Mouse (Mus musculus): ENCODE data around the gene Pak3. TPM values are rescaled to one million over a fixed set of nuclear protein-coding genes. Genes with fewer than 3 reads are reported as not detected.

The Pak3 gene
- polyA plus RNA-seq, 1 experiment, result 13.3 TPM

- Histone ChIP-seq H3K36me3 (ENCODE audit: control insufficient read depth, insufficient read depth, low read length) (no peaks in the 10 kb centered on the region), H3K4me3 (ENCODE audit: control insufficient read depth, low read depth, low read length) (no peak overlapping the region), H3K4me1 (ENCODE audit: control insufficient read depth, insufficient read depth, low read length) (no peaks in the 10 kb centered on the region), H3K27me3 (ENCODE audit: control insufficient read depth, insufficient read depth, low read length) (no peaks in the 10 kb centered on the region), H3K27ac (ENCODE audit: control insufficient read depth, insufficient read depth, low read depth, low read length) (no peak overlapping the region)
- no peak for TF ChIP-seq CTCF (IDR thresholded peaks at IDR 0.05; ENCODE audit: control insufficient read depth, insufficient read depth, insufficient replicate concordance, low read depth, low read length)
- TF ChIP-seq POLR2A (IDR thresholded peaks at IDR 0.05; ENCODE audit: control insufficient read depth, low read depth, low read length), result no peak
These were observed 88.6 kb downstream of the Pak3 start for GRCm38 (mm10) chrX:143606877-143607449.

- H3K27ac ChIP-seq (ENCODE audit: control insufficient read depth, insufficient read depth, low read depth, low read length), result no peak overlapping the region
- no peaks in the 10 kb centered on the region for H3K36me3 ChIP-seq (ENCODE audit: control insufficient read depth, insufficient read depth, low read length)
- H3K4me3 ChIP-seq (ENCODE audit: control insufficient read depth, low read depth, low read length), result no peak overlapping the region
- TF ChIP-seq CTCF (IDR thresholded peaks at IDR 0.05; ENCODE audit: control insufficient read depth, insufficient read depth, insufficient replicate concordance, low read depth, low read length) (no peak), POLR2A (IDR thresholded peaks at IDR 0.05; ENCODE audit: control insufficient read depth, low read depth, low read length) (no peak)
- no peaks in the 10 kb centered on the region for H3K27me3 ChIP-seq (ENCODE audit: control insufficient read depth, insufficient read depth, low read length)
- no peaks in the 10 kb centered on the region for H3K4me1 ChIP-seq (ENCODE audit: control insufficient read depth, insufficient read depth, low read length)
These were observed 100.3 kb downstream of the Pak3 start for GRCm38 (mm10) chrX:143618734-143619133.

GRCm38 (mm10) chrX:143627767-143628166 lies 109.4 kb downstream of the Pak3 start:
- Histone ChIP-seq H3K27me3 (ENCODE audit: control insufficient read depth, insufficient read depth, low read length) (no peaks in the 10 kb centered on the region), H3K4me1 (ENCODE audit: control insufficient read depth, insufficient read depth, low read length) (no peaks in the 10 kb centered on the region)
- TF ChIP-seq CTCF (IDR thresholded peaks at IDR 0.05; ENCODE audit: control insufficient read depth, insufficient read depth, insufficient replicate concordance, low read depth, low read length), result no peak
- TF ChIP-seq POLR2A (IDR thresholded peaks at IDR 0.05; ENCODE audit: control insufficient read depth, low read depth, low read length), result no peak

DNA sequence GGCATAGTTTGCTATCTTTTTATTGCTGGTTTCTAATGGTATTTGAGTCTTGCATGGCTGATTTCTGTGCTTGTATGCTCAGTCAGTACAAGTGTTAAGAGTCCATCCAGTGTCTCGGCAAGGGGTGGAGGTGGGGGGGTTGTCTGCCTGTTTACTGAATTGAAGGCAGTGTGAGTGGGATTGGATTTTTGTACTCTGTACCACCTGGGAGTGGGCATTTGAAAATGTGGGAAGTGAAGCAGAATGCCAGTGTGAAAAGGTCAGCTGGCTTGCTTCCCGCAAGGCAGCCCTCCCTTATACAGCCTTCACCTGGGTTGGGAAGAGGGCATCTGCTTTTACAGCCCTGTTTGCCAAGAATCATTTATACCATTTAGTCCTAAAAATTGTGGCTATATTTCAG lies 125.5 kb downstream of the Pak3 start:
- no peaks in the 10 kb centered on the region for H3K27me3 ChIP-seq (ENCODE audit: control insufficient read depth, insufficient read depth, low read length)
- no peaks in the 10 kb centered on the region for H3K4me1 ChIP-seq (ENCODE audit: control insufficient read depth, insufficient read depth, low read length)
- TF ChIP-seq POLR2A (IDR thresholded peaks at IDR 0.05; ENCODE audit: control insufficient read depth, low read depth, low read length) (no peak), CTCF (IDR thresholded peaks at IDR 0.05; ENCODE audit: control insufficient read depth, insufficient read depth, insufficient replicate concordance, low read depth, low read length) (no peak)
- no peak overlapping the region for H3K4me3 ChIP-seq (ENCODE audit: control insufficient read depth, low read depth, low read length)
- no peaks in the 10 kb centered on the region for H3K36me3 ChIP-seq (ENCODE audit: control insufficient read depth, insufficient read depth, low read length)
- no peak overlapping the region for H3K27ac ChIP-seq (ENCODE audit: control insufficient read depth, insufficient read depth, low read depth, low read length)

More at GRCm38 (mm10) chrX:143627767-143628166, 109.4 kb downstream of the Pak3 start:
- H3K4me3 ChIP-seq (ENCODE audit: control insufficient read depth, low read depth, low read length), result no peak overlapping the region
- H3K27ac ChIP-seq (ENCODE audit: control insufficient read depth, insufficient read depth, low read depth, low read length), result no peak overlapping the region
- no peaks in the 10 kb centered on the region for H3K36me3 ChIP-seq (ENCODE audit: control insufficient read depth, insufficient read depth, low read length)

DNA sequence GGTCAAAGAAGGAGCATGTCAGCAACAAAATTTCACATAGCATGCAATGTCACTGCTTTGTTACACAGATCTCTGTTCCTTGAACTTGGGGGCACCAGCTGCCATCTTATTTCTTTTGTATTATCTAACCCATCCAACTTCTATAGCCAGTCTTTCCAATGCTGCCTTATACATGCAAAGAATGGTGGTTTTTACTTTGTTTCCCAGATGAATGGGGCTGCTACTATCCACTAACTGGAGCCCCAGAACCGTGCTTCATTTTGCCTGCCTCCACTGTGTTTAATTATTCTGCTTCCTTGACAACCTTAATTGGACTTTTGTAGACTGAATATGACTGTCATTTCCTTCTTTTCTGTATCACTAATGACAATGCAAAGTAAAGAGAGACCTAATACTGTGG lies 126.4 kb downstream of the Pak3 start:
- no peak overlapping the region for H3K4me3 ChIP-seq (ENCODE audit: control insufficient read depth, low read depth, low read length)
- no peaks in the 10 kb centered on the region for H3K4me1 ChIP-seq (ENCODE audit: control insufficient read depth, insufficient read depth, low read length)
- no peak for TF ChIP-seq CTCF (IDR thresholded peaks at IDR 0.05; ENCODE audit: control insufficient read depth, insufficient read depth, insufficient replicate concordance, low read depth, low read length)
- no peak for TF ChIP-seq POLR2A (IDR thresholded peaks at IDR 0.05; ENCODE audit: control insufficient read depth, low read depth, low read length)
- H3K36me3 ChIP-seq (ENCODE audit: control insufficient read depth, insufficient read depth, low read length), result no peaks in the 10 kb centered on the region
- no peak overlapping the region for H3K27ac ChIP-seq (ENCODE audit: control insufficient read depth, insufficient read depth, low read depth, low read length)
- no peaks in the 10 kb centered on the region for H3K27me3 ChIP-seq (ENCODE audit: control insufficient read depth, insufficient read depth, low read length)

GRCm38 (mm10) chrX:143654308-143655176 lies 136.2 kb downstream of the Pak3 start:
- Histone ChIP-seq H3K27ac (ENCODE audit: control insufficient read depth, insufficient read depth, low read depth, low read length) (no peak overlapping the region), H3K27me3 (ENCODE audit: control insufficient read depth, insufficient read depth, low read length) (no peaks in the 10 kb centered on the region), H3K4me3 (ENCODE audit: control insufficient read depth, low read depth, low read length) (no peak overlapping the region), H3K36me3 (ENCODE audit: control insufficient read depth, insufficient read depth, low read length) (no peaks in the 10 kb centered on the region), H3K4me1 (ENCODE audit: control insufficient read depth, insufficient read depth, low read length) (no peaks in the 10 kb centered on the region)
- TF ChIP-seq POLR2A (IDR thresholded peaks at IDR 0.05; ENCODE audit: control insufficient read depth, low read depth, low read length), result no peak
- no peak for TF ChIP-seq CTCF (IDR thresholded peaks at IDR 0.05; ENCODE audit: control insufficient read depth, insufficient read depth, insufficient replicate concordance, low read depth, low read length)

GRCm38 (mm10) chrX:143655177-143655492 lies 136.7 kb downstream of the Pak3 start:
- Histone ChIP-seq H3K27me3 (ENCODE audit: control insufficient read depth, insufficient read depth, low read length) (no peaks in the 10 kb centered on the region), H3K27ac (ENCODE audit: control insufficient read depth, insufficient read depth, low read depth, low read length) (no peak overlapping the region), H3K4me1 (ENCODE audit: control insufficient read depth, insufficient read depth, low read length) (no peaks in the 10 kb centered on the region), H3K4me3 (ENCODE audit: control insufficient read depth, low read depth, low read length) (no peak overlapping the region), H3K36me3 (ENCODE audit: control insufficient read depth, insufficient read depth, low read length) (no peaks in the 10 kb centered on the region)
- no peak for TF ChIP-seq POLR2A (IDR thresholded peaks at IDR 0.05; ENCODE audit: control insufficient read depth, low read depth, low read length)
- TF ChIP-seq CTCF (IDR thresholded peaks at IDR 0.05; ENCODE audit: control insufficient read depth, insufficient read depth, insufficient replicate concordance, low read depth, low read length), result no peak

All from testis, adult 2 months (tissue).